Mouse (Mus musculus) adrenal gland, postnatal 0 days (tissue): ENCODE data around the gene Cd40. TPM values are rescaled to one million over a fixed set of nuclear protein-coding genes. Genes with fewer than 3 reads are reported as not detected.

ENCODE experiments used
- polyA plus RNA-seq: library from polyadenylated mRNA; unstranded; fragments of >200 nt; fragmentation: Nextera tagmentation; extraction: Ambion mirVana; gene quantifications from 2 replicates; pipeline ENCODE4 v1.2.1, GENCODE M21; 2015

Cd40 gene
- 13.0 and 21.6 TPM in 2 replicates for polyA plus RNA-seq

DNA sequence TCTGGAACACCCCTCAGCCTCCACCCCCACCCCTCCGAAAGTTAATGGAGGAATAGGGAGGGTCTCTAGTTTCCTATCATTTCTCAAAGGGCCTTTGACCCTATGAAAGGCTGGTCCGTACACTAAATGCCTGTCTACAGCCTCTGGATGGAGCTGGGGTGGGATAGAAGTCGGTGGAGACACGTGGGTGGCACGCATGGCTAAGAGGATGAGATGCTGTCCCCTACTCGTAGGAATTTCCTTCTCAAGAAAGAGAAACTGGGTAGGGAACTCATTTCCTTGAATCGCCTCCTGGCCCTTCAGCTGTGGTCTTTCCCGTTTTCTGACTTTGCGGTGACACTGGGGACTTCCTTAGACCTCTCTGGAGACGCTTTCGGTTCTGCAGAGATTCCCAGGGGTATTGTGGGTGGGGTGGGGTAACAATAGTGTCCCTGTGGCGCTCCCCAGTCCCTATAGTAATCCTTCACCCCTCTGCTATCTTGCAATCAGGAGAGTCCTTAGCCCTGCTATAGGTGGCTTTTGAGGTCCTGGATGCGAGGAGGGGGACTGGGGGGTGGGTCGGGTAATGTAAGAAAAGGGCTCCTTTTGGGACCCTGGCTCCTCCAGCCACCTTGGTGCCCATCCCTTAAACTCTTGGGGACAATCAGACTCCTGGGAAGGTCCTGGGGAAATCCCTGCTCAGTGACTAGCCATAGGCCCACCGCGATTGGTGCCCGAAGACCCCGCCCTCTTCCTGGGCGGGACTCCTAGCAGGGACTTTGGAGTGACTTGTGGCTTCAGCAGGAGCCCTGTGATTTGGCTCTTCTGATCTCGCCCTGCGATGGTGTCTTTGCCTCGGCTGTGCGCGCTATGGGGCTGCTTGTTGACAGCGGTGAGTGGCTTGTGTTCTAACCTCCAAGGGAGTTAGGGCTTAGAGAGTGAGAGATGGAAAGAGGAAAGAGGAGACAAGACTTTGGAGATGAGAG lies at the start of gene Cd40:
Gene Cd40 (plus strand): TSS at position 740 of the 965 bp plus-strand sequence.

DNA sequence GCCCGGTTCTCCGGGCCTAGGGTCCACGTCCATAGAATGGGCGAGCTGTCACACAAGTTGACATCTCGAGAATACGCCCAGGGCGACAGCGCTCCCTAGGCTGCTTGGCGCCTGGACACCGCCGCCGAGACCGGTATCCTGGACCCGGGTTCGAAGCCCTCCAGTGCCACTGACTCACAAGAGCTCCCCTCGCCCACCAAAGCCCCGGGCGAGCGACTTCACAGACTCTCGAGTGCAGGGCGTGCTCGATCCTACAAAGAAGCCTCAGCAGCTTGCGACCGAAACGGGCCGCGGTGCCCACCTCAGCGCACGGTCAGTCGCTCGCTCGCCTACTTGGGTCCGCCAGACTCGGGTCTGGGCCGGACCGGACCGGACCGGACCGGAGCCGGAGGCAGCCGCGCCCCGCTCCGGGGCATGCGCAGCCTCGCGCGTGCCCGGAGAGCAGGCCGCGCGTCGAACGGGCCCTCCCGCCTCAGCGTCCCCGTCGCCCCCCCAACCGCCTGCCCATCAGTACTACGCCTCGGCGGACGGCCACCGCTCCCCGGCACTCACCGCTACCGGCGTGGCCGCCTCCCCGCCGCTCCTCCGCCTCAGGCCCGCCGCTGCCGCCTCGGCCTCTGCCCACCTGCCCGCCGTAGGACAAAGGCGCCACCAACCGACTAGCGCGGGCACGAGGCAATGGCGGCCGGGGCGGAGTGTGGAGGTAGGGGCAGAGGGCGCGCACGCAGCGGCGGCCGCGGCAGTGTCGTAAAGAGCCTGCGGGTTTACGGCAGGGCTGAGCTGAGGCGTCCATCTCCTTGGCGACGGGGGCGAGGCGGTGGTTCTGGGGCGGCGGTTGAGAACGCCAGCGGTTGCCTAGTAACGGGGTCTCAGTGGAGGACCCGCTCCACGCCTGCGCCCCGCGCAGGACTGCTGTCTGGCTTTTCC lies 21.0 kb upstream of the Cd40 start, which contains the start of gene Ncoa5:
Gene Ncoa5 (minus strand): TSS at position 737 of the 927 bp plus-strand sequence.

DNA sequence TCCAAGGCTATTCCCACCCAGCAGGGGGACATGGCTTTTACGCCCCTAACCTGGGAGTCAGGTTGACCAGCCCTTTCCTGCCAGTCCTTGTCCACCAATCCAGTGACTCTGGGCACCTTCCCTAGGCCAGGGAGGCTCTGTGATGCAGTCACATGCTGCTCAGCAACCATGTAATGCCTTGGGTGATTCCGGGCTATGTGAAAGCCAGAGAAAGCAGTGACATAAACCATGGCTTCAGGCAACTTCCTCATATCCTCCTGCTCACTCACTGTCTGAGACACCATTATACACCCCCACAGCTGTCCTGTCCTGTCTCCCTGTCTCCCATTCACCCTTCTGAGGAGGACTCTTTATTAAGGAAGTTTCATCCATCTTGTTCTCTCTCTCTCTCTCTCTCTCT lies 35.2 kb downstream of the Cd40 start, which contains the start of gene 1700025C18Rik:
Gene 1700025C18Rik (minus strand): TSS at position 101 of the 400 bp plus-strand sequence.

Other genes starting within 250 kb of the Cd40 start
- 7.9 and 12.0 TPM in 2 replicates for gene Zswim1, start 232.9 kb upstream of the Cd40 start, polyA plus RNA-seq
- not detected in 2 replicates for gene Spata25, start 227.1 kb upstream of the Cd40 start, polyA plus RNA-seq
- gene Ctsa, start 222.8 kb upstream of the Cd40 start, polyA plus RNA-seq, result 120 and 175 TPM in 2 replicates
- 6.9 and 7.3 TPM in 2 replicates for gene Neurl2, start 222.2 kb upstream of the Cd40 start, polyA plus RNA-seq
- gene Pltp, start 197.9 kb upstream of the Cd40 start, polyA plus RNA-seq, result 15.2 and 19.5 TPM in 2 replicates
- gene Pcif1, start 176.3 kb upstream of the Cd40 start, polyA plus RNA-seq, result 65.8 and 77.0 TPM in 2 replicates
- gene Zfp335, start 143.9 kb upstream of the Cd40 start, polyA plus RNA-seq, result 5.2 and 6.4 TPM in 2 replicates
- 1.8 and 2.3 TPM in 2 replicates for gene Mmp9, start 114.8 kb upstream of the Cd40 start, polyA plus RNA-seq
- gene Slc12a5, start 94.8 kb upstream of the Cd40 start, polyA plus RNA-seq, result 1.0 and 2.0 TPM in 2 replicates
- 23.1 and 27.8 TPM in 2 replicates for gene Ncoa5, start 20.8 kb upstream of the Cd40 start, polyA plus RNA-seq
- not detected in 2 replicates for gene 1700025C18Rik, start 35.1 kb downstream of the Cd40 start, polyA plus RNA-seq
- 0.81 and 2.6 TPM in 2 replicates for gene Cdh22, start 179.2 kb downstream of the Cd40 start, polyA plus RNA-seq
- 39.6 and 61.9 TPM in 2 replicates for gene Slc35c2, start 232.2 kb downstream of the Cd40 start, polyA plus RNA-seq